Mouse (Mus musculus) hindbrain, embryonic 10.5 days (tissue): ENCODE results near the gene Samd11. TPM values are rescaled to one million over a fixed set of nuclear protein-coding genes. Genes with fewer than 3 reads are reported as not detected.

ENCODE experiments used
- DNase-seq: peaks from one replicate; pipeline ENCODE4 v3.0.0-alpha.2; 2017; ENCODE audit warnings: low spot score
- H3K27ac ChIP-seq: fragments of 300-500 bp; sonication (generic); 2 replicates; pipeline ENCODE4 v1.5.1; 2016; ENCODE audit warnings: mild to moderate bottlenecking, moderate library complexity
- H3K27me3 ChIP-seq: fragments of 300-500 bp; sonication (generic); 2 replicates; pipeline ENCODE4 v1.6.1; 2016; ENCODE audit warnings: mild to moderate bottlenecking; ENCODE audit not compliant: poor library complexity, insufficient read depth, severe bottlenecking
- H3K36me3 ChIP-seq: fragments of 300-500 bp; sonication (generic); 2 replicates; pipeline ENCODE4 v1.6.1; 2016; ENCODE audit warnings: mild to moderate bottlenecking, moderate library complexity
- H3K4me1 ChIP-seq: fragments of 300-500 bp; sonication (generic); replicated peaks from 2 replicates; pipeline ENCODE4 v1.6.1; 2016; ENCODE audit warnings: mild to moderate bottlenecking
- H3K4me3 ChIP-seq: fragments of 300-500 bp; sonication (generic); 2 replicates; pipeline ENCODE4 v1.5.1; 2016; ENCODE audit warnings: mild to moderate bottlenecking, moderate library complexity
- H3K9me3 ChIP-seq: fragments of 300-500 bp; sonication (generic); 2 replicates; pipeline ENCODE4 v1.6.1; 2016; ENCODE audit warnings: mild to moderate bottlenecking, moderate library complexity
- WGBS: fragments of 180-500 bp; shearing (Covaris S2); methylation state at CpG from one replicate; pipeline ENCODE4 v1.1.7; 2016; 5-methylcytosine and 5-hydroxymethylcytosine counted together
- polyA plus RNA-seq: library from polyadenylated mRNA; unstranded; fragments of >200 nt; fragmentation: Nextera tagmentation; extraction: Ambion mirVana; gene quantifications from 2 replicates; pipeline ENCODE4 v1.2.1, GENCODE M21; 2016

Samd11 gene
- 2.1 and 2.7 TPM in 2 replicates for polyA plus RNA-seq

DNA sequence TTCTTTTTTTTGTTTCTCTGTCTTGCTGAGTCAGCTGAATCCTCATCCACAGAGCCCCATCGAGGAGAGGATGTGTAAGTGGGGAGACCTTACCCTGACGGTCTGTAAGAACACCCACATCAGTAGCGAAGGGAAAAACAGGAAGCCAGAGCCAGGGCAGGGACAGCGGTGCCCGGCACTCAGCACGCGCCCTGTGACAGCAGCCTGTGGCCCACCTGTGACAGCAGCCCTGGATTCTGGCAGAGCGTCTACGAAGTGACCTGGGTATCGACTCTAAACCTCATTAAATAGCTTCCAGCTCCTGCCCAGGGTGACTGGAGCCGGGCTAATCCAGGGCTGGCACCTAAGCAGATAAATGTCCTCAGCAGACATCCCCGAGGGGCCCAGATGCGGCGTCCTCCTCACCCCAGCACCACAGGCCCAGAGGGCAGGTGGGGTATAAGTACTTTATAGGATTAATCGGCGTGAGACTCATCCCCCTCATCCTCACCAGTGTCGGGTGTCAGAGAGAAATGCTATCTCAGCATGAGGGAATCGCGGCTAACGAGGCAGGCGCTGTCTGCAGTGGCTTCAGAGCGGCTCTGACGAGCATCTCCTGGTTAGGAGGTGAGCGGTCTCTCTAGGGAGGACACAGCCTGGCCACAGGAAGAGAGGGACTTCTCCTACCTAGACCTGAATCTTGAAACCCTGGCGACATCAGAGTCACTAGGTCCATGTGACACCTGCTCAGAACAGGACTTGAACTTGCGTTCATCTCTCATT lies at the start of gene Samd11:
Gene Samd11, minus strand, starts transcription at position 580 of the 762 bp plus-strand sequence.
- H3K4me3 ChIP-seq: peak within 1 kb of the TSS; percentile 41
- H3K36me3 ChIP-seq: no peaks in the 10 kb centered on the region
- peak; percentile 34 for DNase-seq
- peaks cover 18% of the 10 kb centered on the region for H3K4me1 ChIP-seq
- H3K27ac ChIP-seq: peak within 1 kb of the TSS; percentile 45
- no peaks in the 10 kb centered on the region for H3K9me3 ChIP-seq
- peaks cover 43% of the 10 kb centered on the region for H3K27me3 ChIP-seq
- 2% methylated on average over 26 of the region's 26 CpGs for WGBS

DNA sequence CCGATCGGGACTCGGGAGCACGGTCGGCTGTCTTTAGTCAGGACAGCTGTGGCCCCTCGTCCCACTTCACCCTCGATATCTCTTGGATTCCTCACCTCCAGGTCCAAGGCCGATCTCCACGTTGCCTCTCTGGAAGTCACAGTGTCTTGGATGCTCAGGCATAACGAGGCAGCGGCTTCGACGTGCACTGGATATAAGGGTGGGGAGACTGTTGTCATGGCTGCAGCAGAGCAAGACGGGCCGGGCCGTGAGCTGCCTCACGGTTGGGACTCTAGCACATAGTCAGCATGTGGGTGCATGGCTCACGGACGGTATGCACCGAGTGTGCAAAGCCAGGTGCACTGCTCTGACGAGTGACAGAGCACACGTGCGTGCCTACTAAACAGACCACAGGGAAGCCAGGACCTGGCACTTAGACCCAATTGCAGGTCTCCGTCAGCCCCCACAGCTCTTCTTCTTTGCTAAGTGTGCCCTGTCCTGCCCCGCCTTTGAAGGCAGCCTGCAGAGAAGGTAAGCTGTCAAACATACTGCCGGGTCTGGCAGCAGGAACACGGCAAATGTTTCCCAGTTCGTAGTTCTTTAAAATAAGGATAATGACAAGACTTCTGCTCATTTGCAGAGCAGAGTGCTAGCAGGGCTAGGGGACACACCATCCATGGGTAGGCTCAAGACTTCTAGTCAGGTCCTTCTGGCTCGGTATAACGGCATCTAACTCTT lies 938 bp downstream of the Samd11 start:
- Histone ChIP-seq H3K36me3 (peaks cover 2% of the 10 kb centered on the region), H3K9me3 (no peaks in the 10 kb centered on the region), H3K27me3 (peaks cover 45% of the 10 kb centered on the region), H3K4me3 (peak overlapping the region; percentile 41), H3K4me1 (peaks cover 26% of the 10 kb centered on the region), H3K27ac (peak overlapping the region; percentile 45)
- peak; percentile 43 for DNase-seq
- WGBS: 2% methylated on average over 30 of the region's 30 CpGs

DNA sequence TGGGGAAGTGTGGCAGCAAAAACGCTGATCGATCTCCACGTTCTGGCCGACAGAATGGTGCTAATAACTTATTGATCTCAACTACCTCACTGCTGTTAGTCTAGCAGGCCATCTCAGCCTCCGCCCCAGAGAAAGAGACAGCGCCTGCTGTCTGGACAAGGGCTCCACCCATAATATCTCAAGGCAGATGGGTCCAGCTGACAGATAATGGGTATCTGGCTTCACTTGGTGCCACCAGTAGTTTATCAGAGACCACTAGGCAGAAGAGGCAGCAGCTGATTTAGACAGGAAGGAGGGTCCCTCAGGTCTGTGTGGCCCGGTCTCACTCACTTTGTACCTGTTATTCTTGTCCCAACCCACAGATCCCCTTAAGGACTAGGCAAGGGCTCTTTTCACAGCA lies 2.4 kb downstream of the Samd11 start:
- Histone ChIP-seq H3K9me3 (no peaks in the 10 kb centered on the region), H3K36me3 (peaks cover 17% of the 10 kb centered on the region), H3K4me3 (no peak overlapping the region), H3K4me1 (peaks cover 36% of the 10 kb centered on the region), H3K27me3 (peaks cover 47% of the 10 kb centered on the region), H3K27ac (no peak overlapping the region; the same call in 1 of the 2 replicates)
- DNase-seq: no peak
- 42% methylated on average over 7 of the region's 7 CpGs for WGBS

DNA sequence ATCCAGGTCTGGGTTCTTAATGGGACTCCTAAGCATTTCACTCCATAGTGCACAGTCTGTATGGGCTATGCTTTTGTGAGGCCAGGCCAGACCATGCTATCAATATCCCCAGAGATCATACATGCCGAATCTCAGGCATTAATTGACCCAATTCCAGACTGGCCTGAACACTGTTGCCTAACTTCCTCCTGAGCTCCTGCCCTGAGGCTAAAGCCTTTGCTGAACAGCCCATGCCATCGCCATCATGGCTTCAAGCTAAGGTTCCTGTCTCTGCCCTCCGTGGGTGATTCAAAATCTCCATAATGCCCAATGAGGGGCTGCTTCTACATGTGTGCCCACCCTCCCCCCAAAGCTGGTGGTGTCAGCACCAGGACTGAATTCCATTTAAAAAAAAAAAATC lies 2.8 kb downstream of the Samd11 start:
- Histone ChIP-seq H3K4me3 (no peak overlapping the region), H3K9me3 (no peaks in the 10 kb centered on the region), H3K36me3 (peaks cover 21% of the 10 kb centered on the region), H3K27me3 (peaks cover 47% of the 10 kb centered on the region), H3K27ac (peak overlapping the region; percentile 70; the same call in 1 of the 2 replicates), H3K4me1 (peaks cover 36% of the 10 kb centered on the region)
- no peak for DNase-seq
- 44% methylated on average over 3 of the region's 3 CpGs for WGBS

DNA sequence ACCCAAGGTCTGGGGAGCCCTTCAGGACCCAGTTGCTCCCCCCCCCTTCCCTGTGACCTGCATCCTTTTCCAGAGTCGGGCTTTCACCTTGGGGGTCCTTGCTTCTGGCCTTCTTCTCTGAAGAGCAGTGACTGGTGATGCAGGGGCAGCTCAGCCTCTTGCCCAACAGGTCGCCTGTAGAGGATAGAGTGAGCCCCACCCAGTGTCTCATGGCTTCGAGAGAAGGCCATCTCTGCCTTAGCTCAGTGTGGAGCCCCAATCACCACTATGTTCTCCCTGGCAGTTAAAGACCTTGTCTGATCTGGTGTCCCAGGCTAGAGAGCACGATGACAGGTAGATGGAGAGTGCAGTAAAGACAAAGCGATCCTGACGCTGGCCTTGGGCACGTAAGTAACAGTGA lies 3.3 kb downstream of the Samd11 start:
- no peak overlapping the region for H3K4me3 ChIP-seq
- 39% methylated on average over 7 of the region's 7 CpGs for WGBS
- DNase-seq: no peak
- H3K4me1 ChIP-seq: peaks cover 36% of the 10 kb centered on the region
- H3K36me3 ChIP-seq: peaks cover 26% of the 10 kb centered on the region
- H3K27ac ChIP-seq: peak overlapping the region; percentile 70
- no peaks in the 10 kb centered on the region for H3K9me3 ChIP-seq
- H3K27me3 ChIP-seq: peaks cover 47% of the 10 kb centered on the region

DNA sequence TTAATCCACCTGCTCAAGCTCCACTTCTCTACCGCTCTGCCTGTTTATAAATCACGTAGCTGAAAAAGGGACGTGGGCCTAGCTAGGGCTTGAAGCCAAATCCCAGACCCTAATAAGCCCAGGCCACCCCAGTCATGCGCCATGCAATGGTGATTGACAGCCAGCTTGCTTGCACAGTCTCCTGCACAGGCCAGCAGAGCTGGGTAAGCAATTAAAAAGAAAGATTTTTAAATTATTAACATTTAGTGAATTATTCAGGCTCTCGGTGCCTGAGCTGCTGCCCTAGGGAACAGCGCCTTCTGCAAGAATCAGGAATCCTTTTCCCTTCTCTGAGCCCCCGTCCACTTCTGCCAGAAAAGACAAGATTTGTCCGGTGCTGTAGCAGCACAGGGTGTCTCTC lies 4.4 kb downstream of the Samd11 start:
- WGBS: 73% methylated on average over 8 of the region's 8 CpGs
- no peak for DNase-seq
- Histone ChIP-seq H3K9me3 (no peaks in the 10 kb centered on the region), H3K27me3 (peaks cover 47% of the 10 kb centered on the region), H3K4me3 (no peak overlapping the region), H3K36me3 (peaks cover 36% of the 10 kb centered on the region), H3K27ac (peak overlapping the region; percentile 70; the same call in 1 of the 2 replicates), H3K4me1 (peaks cover 36% of the 10 kb centered on the region)

DNA sequence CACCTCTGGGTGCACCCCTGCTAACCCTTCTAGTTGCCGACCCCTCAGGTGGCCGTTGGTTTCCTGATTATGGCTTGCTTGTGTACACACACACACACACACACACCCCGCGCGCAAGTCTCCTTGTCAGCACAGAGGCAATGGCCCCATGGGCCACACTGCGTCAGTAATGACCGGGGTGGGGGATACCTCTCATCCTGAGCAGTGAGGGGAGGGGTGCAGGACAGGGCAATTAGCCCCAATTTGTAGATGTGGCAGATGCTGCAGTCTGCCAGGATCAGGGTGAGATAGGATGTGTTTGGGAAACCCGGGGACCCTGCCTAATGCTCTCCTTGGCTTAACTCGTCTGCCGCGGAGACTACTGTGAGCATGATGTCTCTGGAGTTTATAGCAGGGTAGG lies 5.9 kb downstream of the Samd11 start:
- Histone ChIP-seq H3K9me3 (no peaks in the 10 kb centered on the region), H3K4me1 (peaks cover 27% of the 10 kb centered on the region), H3K27ac (no peak overlapping the region), H3K4me3 (no peak overlapping the region), H3K27me3 (peaks cover 33% of the 10 kb centered on the region), H3K36me3 (peaks cover 51% of the 10 kb centered on the region)
- no peak for DNase-seq
- 67% methylated on average over 11 of the region's 11 CpGs for WGBS

DNA sequence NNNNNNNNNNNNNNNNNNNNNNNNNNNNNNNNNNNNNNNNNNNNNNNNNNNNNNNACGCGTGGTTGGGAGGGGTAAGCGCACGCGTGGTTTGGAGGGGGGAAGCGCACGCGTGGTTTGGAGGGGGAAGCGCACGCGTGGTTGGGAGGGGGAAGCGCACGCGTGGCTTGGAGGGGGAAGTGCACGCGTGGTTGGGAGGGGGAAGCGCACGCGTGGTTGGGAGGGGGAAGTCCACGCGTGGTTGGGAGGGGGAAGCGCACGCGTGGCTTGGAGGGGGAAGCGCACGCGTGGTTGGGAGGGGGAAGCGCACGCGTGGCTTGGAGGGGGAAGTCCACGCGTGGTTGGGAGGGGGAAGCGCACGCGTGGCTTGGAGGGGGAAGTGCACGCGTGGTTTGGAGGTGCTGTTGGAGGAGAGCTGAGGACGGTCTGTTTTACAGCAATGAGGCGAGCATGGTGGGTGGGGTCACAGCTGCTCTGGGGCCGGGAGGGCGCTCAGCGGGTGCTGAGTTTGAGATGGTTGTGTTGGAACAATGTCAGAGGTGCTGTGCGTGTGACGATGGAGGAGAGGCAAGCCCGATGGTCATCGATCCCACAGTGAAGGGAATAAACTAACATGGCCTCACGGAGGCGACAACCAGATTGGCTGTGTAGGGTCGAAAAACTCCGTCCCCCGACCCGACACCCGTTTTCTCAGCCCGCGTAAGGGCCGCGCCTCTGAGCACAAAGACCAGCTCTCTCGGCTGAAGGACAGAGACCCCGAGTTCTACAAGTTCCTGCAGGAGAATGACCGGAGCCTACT lies 18.6 kb downstream of the Samd11 start:
- H3K27ac ChIP-seq: peak overlapping the region; percentile 93
- DNase-seq: peak; percentile 37
- 22% methylated on average over 58 of the region's 60 CpGs for WGBS

DNA sequence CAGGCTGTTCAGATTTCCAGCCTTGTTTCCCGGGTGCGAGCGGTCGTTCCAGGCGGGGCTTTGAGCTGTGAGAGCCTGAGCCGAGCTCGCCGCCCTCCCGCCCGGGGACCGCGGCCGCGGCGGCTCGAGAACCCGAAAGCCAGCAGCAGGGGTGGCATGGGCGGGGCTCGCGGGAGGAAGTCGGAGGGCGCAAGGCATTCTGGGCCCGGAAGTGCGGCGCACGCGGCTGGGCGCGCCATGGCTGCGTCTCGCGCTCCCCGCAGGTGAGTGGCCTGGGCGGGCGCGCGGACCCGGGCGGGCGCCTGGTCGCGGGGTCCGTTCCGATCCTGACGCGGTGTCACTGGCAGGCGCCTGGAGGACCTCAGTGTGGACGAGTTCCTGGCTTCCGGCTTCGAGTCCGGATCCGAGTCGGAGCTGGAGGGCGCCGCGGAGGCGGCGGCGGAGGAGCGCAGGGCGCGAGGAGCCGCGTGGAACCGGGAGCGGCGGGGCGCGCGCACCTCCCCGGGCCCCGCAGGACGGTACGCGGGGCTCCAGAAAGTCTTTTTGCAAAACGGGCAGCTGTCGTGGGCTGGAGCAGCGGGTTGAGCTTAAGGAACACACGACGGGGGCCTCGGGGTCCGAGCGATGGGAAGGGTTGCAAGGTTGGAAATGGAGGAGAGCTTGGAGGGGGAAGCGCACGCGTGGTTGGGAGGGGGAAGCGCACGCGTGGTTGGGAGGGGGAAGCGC lies 19.5 kb downstream of the Samd11 start, which contains the start of gene Noc2l:
Gene Noc2l, plus strand, starts transcription at position 203 of the 726 bp plus-strand sequence.
- Histone ChIP-seq H3K9me3 (no peaks in the 10 kb centered on the region), H3K27me3 (no peaks in the 10 kb centered on the region), H3K4me1 (peaks cover 30% of the 10 kb centered on the region), H3K4me3 (peak within 1 kb of the TSS; percentile 94), H3K27ac (peak within 1 kb of the TSS; percentile 93), H3K36me3 (peaks cover 65% of the 10 kb centered on the region)
- DNase-seq: peak; percentile 94
- under 1% methylated on average over 90 of the region's 90 CpGs for WGBS

More for the DNA sequence above, 18.6 kb downstream of the Samd11 start:
- no peaks in the 10 kb centered on the region for H3K27me3 ChIP-seq
- H3K36me3 ChIP-seq: peaks cover 65% of the 10 kb centered on the region
- H3K4me3 ChIP-seq: peak overlapping the region; percentile 94
- H3K4me1 ChIP-seq: peaks cover 30% of the 10 kb centered on the region
- H3K9me3 ChIP-seq: no peaks in the 10 kb centered on the region

DNA sequence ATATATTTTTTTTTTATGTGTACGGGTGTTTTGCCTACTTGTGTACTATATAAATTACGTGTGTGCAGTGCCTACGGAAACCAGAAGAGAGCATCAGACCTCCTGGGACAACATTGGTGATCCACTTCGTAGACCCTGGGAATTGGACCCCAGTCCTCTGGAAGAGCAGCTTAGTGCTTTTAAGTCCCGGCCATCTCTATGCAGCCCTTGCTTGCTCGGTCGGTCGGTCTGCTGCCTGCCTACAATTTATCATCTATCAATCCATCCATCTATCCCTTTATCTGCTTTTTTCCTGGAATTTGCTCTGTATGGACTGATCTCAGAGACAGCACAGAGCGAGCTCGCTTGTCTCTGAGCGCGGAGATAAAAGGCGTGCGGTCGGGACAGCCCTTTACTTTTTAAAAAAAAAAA lies 20.1 kb downstream of the Samd11 start:
- peaks cover 65% of the 10 kb centered on the region for H3K36me3 ChIP-seq
- WGBS: under 1% methylated on average over 15 of the region's 15 CpGs

DNA sequence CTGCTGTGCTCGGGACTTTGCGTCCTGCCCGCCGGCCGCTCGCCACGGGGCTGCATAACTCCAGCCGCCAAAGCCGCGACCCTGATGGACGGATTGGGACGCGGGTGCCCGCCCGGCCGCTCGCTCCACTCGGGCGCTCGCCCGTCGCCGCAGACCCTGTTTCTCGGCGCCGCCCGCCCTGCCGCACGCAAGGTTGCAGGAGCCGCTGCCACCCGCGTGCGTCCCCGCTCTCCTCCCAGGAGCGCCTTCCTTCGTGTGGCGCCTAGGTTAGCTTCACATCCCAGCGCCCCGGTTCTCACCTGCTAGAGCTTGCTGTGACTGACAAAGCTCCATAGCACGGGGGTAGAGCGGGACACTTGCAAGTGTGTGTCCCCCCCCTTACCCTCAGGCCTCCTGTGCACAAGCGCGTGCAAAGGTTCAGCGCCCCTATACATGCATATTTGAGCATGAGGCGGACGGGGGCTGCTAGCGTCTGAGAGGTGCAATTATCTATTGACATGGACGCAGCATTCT lies 20.7 kb downstream of the Samd11 start, which contains the start of gene Plekhn1:
Gene Plekhn1, minus strand, starts transcription at position 157 of the 513 bp plus-strand sequence.
- under 1% methylated on average over 47 of the region's 48 CpGs for WGBS
- Histone ChIP-seq H3K4me3 (peak within 1 kb of the TSS; percentile 94), H3K4me1 (peaks cover 30% of the 10 kb centered on the region), H3K36me3 (peaks cover 65% of the 10 kb centered on the region), H3K27ac (peak within 1 kb of the TSS; percentile 93), H3K9me3 (no peaks in the 10 kb centered on the region), H3K27me3 (no peaks in the 10 kb centered on the region)
- DNase-seq: peak; percentile 84

More for the DNA sequence above, 20.1 kb downstream of the Samd11 start:
- Histone ChIP-seq H3K27me3 (no peaks in the 10 kb centered on the region), H3K9me3 (no peaks in the 10 kb centered on the region), H3K27ac (peak overlapping the region; percentile 93), H3K4me3 (peak overlapping the region; percentile 94), H3K4me1 (peaks cover 30% of the 10 kb centered on the region)
- no peak for DNase-seq
